Mouse (Mus musculus) spleen, adult 2 months (tissue): ENCODE measurements at regions not wholly inside any gene's neighbourhood (a gene's known extent, or its start where the extent isn't known, plus 50 kb on each side); places are given as distances from the start of the nearest gene placed in this dataset.

Experiments
- CTCF ChIP-seq: fragments of 200-500 bp; IDR thresholded peaks from 2 replicates; pipeline ENCODE4 v1.5.1; 2011; ENCODE audit warnings: mild to moderate bottlenecking, inconsistent platforms; ENCODE audit not compliant: insufficient read depth, insufficient read length, insufficient replicate concordance; ENCODE audit errors: extremely low read depth
- POLR2A ChIP-seq: fragments of 200-500 bp; IDR thresholded peaks from 2 replicates; pipeline ENCODE4 v1.6.1; 2011; ENCODE audit warnings: low read depth, low read length, inconsistent platforms

DNA sequence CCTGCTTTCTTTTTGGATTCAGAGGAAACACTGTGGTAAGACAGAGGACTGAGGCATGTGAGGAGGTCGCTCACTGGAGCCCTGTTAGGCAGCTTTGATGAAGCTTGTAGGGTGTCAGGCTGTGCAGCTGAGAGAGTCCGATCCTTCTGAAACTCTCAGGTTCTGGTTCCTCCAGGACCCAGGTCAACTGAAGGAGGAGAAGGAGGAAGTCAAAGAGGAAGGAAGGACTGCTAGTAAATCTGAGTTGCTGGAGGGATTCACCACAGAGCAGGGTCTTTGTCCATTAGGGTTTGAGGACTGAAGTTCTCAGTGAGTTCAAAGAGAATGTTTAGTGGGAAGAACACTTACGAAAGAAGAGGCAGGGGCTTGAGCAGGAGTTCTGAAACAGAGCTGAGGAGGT lies 86.6 kb upstream of the Cpsf6 start:
- TF ChIP-seq POLR2A = no peak
- TF ChIP-seq CTCF = no peak
